Mouse (Mus musculus): ENCODE results near the gene Myl9.

- TF ChIP-seq CTCF (IDR thresholded peaks at IDR 0.05; ENCODE audit: extremely low read depth, insufficient read length, insufficient replicate concordance, low read depth, low read length): no peak
- TF ChIP-seq POLR2A (IDR thresholded peaks at IDR 0.05; ENCODE audit: low read depth, low read length): no peak
Measured at GRCm38 (mm10) chr2:156749687-156750086, 25.5 kb upstream of the Myl9 start.

All from small intestine, adult 2 months (tissue).